Mouse (Mus musculus) C2C12 (cell line): Measurements from ENCODE around the gene Aldh3b1. TPM values are rescaled to one million over a fixed set of nuclear protein-coding genes. Genes with fewer than 3 reads are reported as not detected.

ENCODE experiments used
- H3K27me3 ChIP-seq: one replicate; pipeline ENCODE4 v1.6.1; 2011; ENCODE audit not compliant: control insufficient read depth, insufficient read depth, insufficient read length
- H3K36me3 ChIP-seq: one replicate; pipeline ENCODE4 v1.6.1; 2011; ENCODE audit not compliant: control insufficient read depth, insufficient read depth
- H3K4me3 ChIP-seq: one replicate; pipeline ENCODE4 v1.5.1; 2011; ENCODE audit warnings: mild to moderate bottlenecking, control low read depth; ENCODE audit not compliant: poor library complexity, insufficient read depth, severe bottlenecking
- H3K79me2 ChIP-seq: one replicate; pipeline ENCODE4 v1.6.1; 2011; ENCODE audit not compliant: control insufficient read depth, insufficient read depth
- H3K79me3 ChIP-seq: one replicate; pipeline ENCODE4 v1.6.1; 2011; ENCODE audit warnings: low read depth, control low read depth
- H3ac ChIP-seq: one replicate; pipeline ENCODE3; 2011; ENCODE audit warnings: low read depth; ENCODE audit not compliant: control insufficient read depth, insufficient read length
- CEBPB ChIP-seq: IDR thresholded peaks from one replicate; pipeline ENCODE4 v1.6.1; 2011; ENCODE audit warnings: low read depth, mild to moderate bottlenecking, control low read depth, moderate library complexity
- CTCF ChIP-seq: IDR thresholded peaks from one replicate; pipeline ENCODE4 v1.5.1; 2011; ENCODE audit not compliant: control insufficient read depth, insufficient read depth, insufficient read length
- FOSL1 ChIP-seq: IDR thresholded peaks from one replicate; pipeline ENCODE4 v1.8.0; 2011; ENCODE audit warnings: mild to moderate bottlenecking, low read length; ENCODE audit not compliant: poor library complexity, insufficient read depth, severe bottlenecking
- MAX ChIP-seq: IDR thresholded peaks from one replicate; pipeline ENCODE4 v1.6.1; 2011; ENCODE audit warnings: mild to moderate bottlenecking, control low read depth
- MYOD1 ChIP-seq: IDR thresholded peaks from one replicate; pipeline ENCODE4 v1.6.1; 2011; ENCODE audit warnings: low read depth; ENCODE audit not compliant: control insufficient read depth, insufficient read length
- MYOG ChIP-seq: IDR thresholded peaks from one replicate; pipeline ENCODE4 v1.6.1; 2011; ENCODE audit not compliant: control insufficient read depth, insufficient read length; ENCODE audit errors: extremely low read depth
- USF1 ChIP-seq: IDR thresholded peaks from one replicate; pipeline ENCODE4 v1.6.1; 2011; ENCODE audit warnings: low read depth, mild to moderate bottlenecking, control low read depth, moderate library complexity
- polyA plus RNA-seq: library from polyadenylated mRNA; unstranded; fragments of >200 nt; fragmentation: generic; extraction: Trizol; gene quantifications from one replicate; pipeline ENCODE4 v1.2.1, GENCODE M21; 2012; ENCODE audit warnings: missing spikeins

Aldh3b1 gene
- polyA plus RNA-seq, 1 experiment: 6.9 TPM

GRCm38 (mm10) chr19:3890181-3890580 is 39.4 kb downstream of the Aldh3b1 start:
- H3K36me3 ChIP-seq: peaks cover 68% of the 10 kb centered on the region
- TF ChIP-seq MAX: no peak
- TF ChIP-seq FOSL1: no peak
- TF ChIP-seq USF1: no peak
- TF ChIP-seq CTCF: no peak
- no peak for TF ChIP-seq MYOD1
- no peak for TF ChIP-seq MYOG
- TF ChIP-seq CEBPB: no peak
- H3ac ChIP-seq: no peak overlapping the region

GRCm38 (mm10) chr19:3889096-3889495 is 40.5 kb downstream of the Aldh3b1 start:
- H3K4me3 ChIP-seq: no peak overlapping the region
- no peaks in the 10 kb centered on the region for H3K79me3 ChIP-seq
- H3ac ChIP-seq: no peak overlapping the region
- TF ChIP-seq USF1 (no peak), FOSL1 (no peak), MYOD1 (no peak), MAX (no peak), CEBPB (no peak), CTCF (no peak), MYOG (no peak)
- H3K79me2 ChIP-seq: no peaks in the 10 kb centered on the region
- no peaks in the 10 kb centered on the region for H3K27me3 ChIP-seq
- peaks cover 57% of the 10 kb centered on the region for H3K36me3 ChIP-seq

More at GRCm38 (mm10) chr19:3890181-3890580, 39.4 kb downstream of the Aldh3b1 start:
- no peaks in the 10 kb centered on the region for H3K79me2 ChIP-seq
- H3K4me3 ChIP-seq: no peak overlapping the region
- no peaks in the 10 kb centered on the region for H3K27me3 ChIP-seq
- H3K79me3 ChIP-seq: no peaks in the 10 kb centered on the region

GRCm38 (mm10) chr19:3884325-3884990 is 45.1 kb downstream of the Aldh3b1 start:
- H3K4me3 ChIP-seq: no peak overlapping the region
- peaks cover 13% of the 10 kb centered on the region for H3K79me2 ChIP-seq
- H3ac ChIP-seq: no peak overlapping the region
- H3K79me3 ChIP-seq: no peaks in the 10 kb centered on the region
- no peaks in the 10 kb centered on the region for H3K27me3 ChIP-seq
- TF ChIP-seq CEBPB (no peak), MYOD1 (no peak), FOSL1 (no peak), MYOG (no peak), USF1 (no peak), CTCF (no peak), MAX (no peak)
- peaks cover 37% of the 10 kb centered on the region for H3K36me3 ChIP-seq

GRCm38 (mm10) chr19:3882214-3882613 is 47.4 kb downstream of the Aldh3b1 start:
- peaks cover 13% of the 10 kb centered on the region for H3K79me2 ChIP-seq
- H3K4me3 ChIP-seq: no peak overlapping the region
- H3K79me3 ChIP-seq: no peaks in the 10 kb centered on the region
- H3K36me3 ChIP-seq: peaks cover 22% of the 10 kb centered on the region
- H3K27me3 ChIP-seq: no peaks in the 10 kb centered on the region
- H3ac ChIP-seq: no peak overlapping the region
- no peak for TF ChIP-seq MYOD1
- TF ChIP-seq CTCF: no peak
- TF ChIP-seq MYOG: no peak
- TF ChIP-seq USF1: no peak
- TF ChIP-seq CEBPB: no peak
- no peak for TF ChIP-seq FOSL1
- TF ChIP-seq MAX: no peak

GRCm38 (mm10) chr19:3880054-3880848 is 49.4 kb downstream of the Aldh3b1 start:
- no peak overlapping the region for H3K4me3 ChIP-seq
- H3K36me3 ChIP-seq: peaks cover 13% of the 10 kb centered on the region
- no peaks in the 10 kb centered on the region for H3K27me3 ChIP-seq
- peaks cover 13% of the 10 kb centered on the region for H3K79me2 ChIP-seq
- H3ac ChIP-seq: no peak overlapping the region
- TF ChIP-seq CEBPB: no peak
- no peak for TF ChIP-seq MAX
- TF ChIP-seq CTCF: no peak
- H3K79me3 ChIP-seq: peaks cover 2% of the 10 kb centered on the region

GRCm38 (mm10) chr19:3875045-3875444 is 54.6 kb downstream of the Aldh3b1 start:
- Histone ChIP-seq H3K79me2 (peaks cover 41% of the 10 kb centered on the region), H3K36me3 (peaks cover 12% of the 10 kb centered on the region), H3K79me3 (peaks cover 16% of the 10 kb centered on the region), H3K27me3 (no peaks in the 10 kb centered on the region), H3ac (no peak overlapping the region), H3K4me3 (no peak overlapping the region)
- TF ChIP-seq USF1 (no peak), MAX (no peak), CEBPB (no peak), MYOG (no peak), CTCF (no peak), FOSL1 (no peak), MYOD1 (no peak)
